Mouse (Mus musculus) neural tube, embryonic 14.5 days (tissue): Measurements from ENCODE around the gene 1700003E16Rik. TPM values are rescaled to one million over a fixed set of nuclear protein-coding genes. Genes with fewer than 3 reads are reported as not detected.

ENCODE experiments used
- ATAC-seq: fragments of 200-750 bp; cut with Nextera tagmentation; 2 replicates; pipeline ENCODE4 v1.8.0; 2017; ENCODE audit warnings: low read depth, mild to moderate bottlenecking, moderate TSS enrichment, moderate library complexity
- H3K27ac ChIP-seq: fragments of 300-500 bp; sonication (generic); 2 replicates; pipeline ENCODE4 v1.5.1; 2014; ENCODE audit warnings: low read depth, mild to moderate bottlenecking, control low read depth, low read length, moderate library complexity, mixed read lengths
- H3K27me3 ChIP-seq: fragments of 300-500 bp; sonication (generic); 2 replicates; pipeline ENCODE4 v1.6.1; 2014; ENCODE audit warnings: low read length; ENCODE audit not compliant: control insufficient read depth, insufficient read depth
- H3K36me3 ChIP-seq: fragments of 300-500 bp; sonication (generic); 2 replicates; pipeline ENCODE4 v1.6.1; 2014; ENCODE audit warnings: low read length, mixed read lengths; ENCODE audit not compliant: control insufficient read depth, insufficient read depth
- H3K4me1 ChIP-seq: fragments of 300-500 bp; sonication (generic); 2 replicates; pipeline ENCODE4 v1.6.1; 2014; ENCODE audit warnings: low read length; ENCODE audit not compliant: control insufficient read depth, insufficient read depth
- H3K4me2 ChIP-seq: fragments of 300-500 bp; sonication (generic); 2 replicates; pipeline ENCODE4 v1.6.1; 2014; ENCODE audit warnings: mild to moderate bottlenecking, low read depth, low read length, control low read depth
- H3K4me3 ChIP-seq: fragments of 300-500 bp; sonication (generic); 2 replicates; pipeline ENCODE4 v1.5.1; 2014; ENCODE audit warnings: low read depth, low read length, control low read depth, mixed read lengths
- H3K9ac ChIP-seq: fragments of 300-500 bp; sonication (generic); replicated peaks from 2 replicates; pipeline ENCODE4 v1.6.1; 2014; ENCODE audit warnings: low read depth, mild to moderate bottlenecking, control low read depth, low read length, mixed read lengths
- H3K9me3 ChIP-seq: fragments of 300-500 bp; sonication (generic); 2 replicates; pipeline ENCODE4 v1.6.1; 2016; ENCODE audit warnings: low read length; ENCODE audit not compliant: control insufficient read depth
- WGBS: fragments of 180-500 bp; shearing (Covaris S2); extraction: QIAGEN DNeasy Blood & Tissue Kit; methylation state at CpG from one replicate; pipeline ENCODE4 v1.1.7; 2014; 5-methylcytosine and 5-hydroxymethylcytosine counted together
- polyA plus RNA-seq: library from polyadenylated mRNA; unstranded; fragments of >200 nt; fragmentation: Nextera tagmentation; extraction: Ambion mirVana; gene quantifications from 2 replicates; pipeline ENCODE4 v1.2.1, GENCODE M21; 2014

The 1700003E16Rik gene
- polyA plus RNA-seq, 1 experiment from 2014 or later, result 7.8 TPM

DNA sequence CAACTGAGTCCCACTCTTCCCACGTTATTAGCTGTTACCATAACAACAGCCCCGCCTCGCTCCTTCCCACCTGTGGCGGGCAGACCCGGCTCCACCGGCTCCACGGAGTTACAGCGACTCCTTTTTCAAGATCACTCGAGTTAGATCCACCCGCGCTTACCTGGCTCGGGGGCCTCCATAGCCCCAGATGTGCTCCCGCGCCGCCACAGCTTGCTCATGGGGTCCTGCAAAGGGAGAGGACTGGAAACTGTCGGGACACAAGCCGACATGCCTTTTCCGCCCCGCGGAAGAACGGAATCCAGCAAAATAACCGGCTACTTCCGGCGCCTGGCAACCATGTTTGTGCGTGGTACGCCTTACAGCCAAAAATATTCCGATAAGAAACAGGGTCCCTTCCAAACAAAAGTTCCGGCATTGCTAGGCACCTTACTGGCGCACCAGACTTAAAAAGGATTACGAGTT lies 31.3 kb upstream of the 1700003E16Rik start:
- under 1% methylated on average over 30 of the region's 30 CpGs for WGBS

DNA sequence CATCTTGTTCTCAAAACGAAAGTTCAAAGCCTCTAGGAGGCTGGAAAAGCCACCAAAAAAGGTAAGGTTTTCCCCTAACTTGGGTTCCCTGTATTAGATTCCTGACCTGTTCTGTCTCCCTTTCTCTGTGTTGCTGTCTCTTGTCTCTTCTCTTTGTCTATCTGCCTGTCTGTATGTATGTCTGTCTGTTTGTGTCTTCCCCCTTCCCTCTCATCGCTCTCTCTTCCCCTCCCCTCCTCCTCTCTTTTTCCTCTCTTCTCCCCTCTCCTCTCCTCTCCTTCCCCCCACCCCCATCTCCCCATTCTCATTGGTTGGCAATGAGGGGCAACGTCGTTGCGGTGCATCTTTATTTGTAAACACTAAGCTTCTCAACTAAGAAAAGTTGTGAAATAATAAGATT lies 30.9 kb upstream of the 1700003E16Rik start, which contains the start of gene Ino80b:
Ino80b (minus strand) TSS at position 101 of the 400 bp plus-strand sequence.
- Histone ChIP-seq H3K27ac (peak within 1 kb of the TSS; percentile 46; the same call in 1 of the 2 replicates), H3K4me3 (peak within 1 kb of the TSS; percentile 68), H3K9ac (peak within 1 kb of the TSS; percentile 63), H3K27me3 (no peaks in the 10 kb centered on the region), H3K36me3 (no peaks in the 10 kb centered on the region), H3K4me1 (peaks cover 25% of the 10 kb centered on the region), H3K4me2 (peak within 1 kb of the TSS; percentile 83), H3K9me3 (no peaks in the 10 kb centered on the region)
- no peak for ATAC-seq
- 25% methylated on average over 5 of the region's 5 CpGs for WGBS

More for the DNA sequence above, 31.3 kb upstream of the 1700003E16Rik start:
- Histone ChIP-seq H3K9me3 (no peaks in the 10 kb centered on the region), H3K9ac (peak overlapping the region; percentile 63), H3K4me1 (peaks cover 29% of the 10 kb centered on the region), H3K4me3 (peak overlapping the region; percentile 68), H3K27me3 (no peaks in the 10 kb centered on the region), H3K36me3 (no peaks in the 10 kb centered on the region), H3K4me2 (peak overlapping the region; percentile 83), H3K27ac (peak overlapping the region; percentile 46; the same call in 1 of the 2 replicates)
- peak; percentile 12; the same call in 1 of the 2 replicates for ATAC-seq

DNA sequence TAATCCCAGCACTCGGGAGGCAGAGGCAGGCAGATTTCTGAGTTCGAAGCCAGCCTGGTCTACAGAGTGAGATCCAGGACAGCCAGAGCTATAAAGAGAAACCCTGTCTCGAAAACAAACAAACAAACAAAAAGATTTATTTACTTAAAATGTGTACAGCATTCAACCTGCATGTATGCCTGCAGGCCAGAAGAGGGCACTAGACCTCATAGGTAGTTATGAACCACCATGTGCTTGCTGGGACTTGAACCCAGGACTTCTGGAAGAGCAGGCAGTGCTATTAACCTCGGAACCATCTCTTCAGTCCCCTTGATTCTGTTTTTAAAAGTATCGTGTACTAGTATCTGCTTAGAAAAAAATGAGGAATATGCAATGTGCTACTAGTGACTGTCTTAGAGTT lies 28.8 kb upstream of the 1700003E16Rik start:
- Histone ChIP-seq H3K27ac (no peak overlapping the region), H3K4me3 (no peak overlapping the region), H3K27me3 (no peaks in the 10 kb centered on the region), H3K4me1 (peaks cover 21% of the 10 kb centered on the region), H3K36me3 (no peaks in the 10 kb centered on the region), H3K9ac (no peak overlapping the region), H3K9me3 (no peaks in the 10 kb centered on the region), H3K4me2 (no peak overlapping the region)
- ATAC-seq, result no peak
- WGBS, result 92% methylated on average over 5 of the region's 5 CpGs

DNA sequence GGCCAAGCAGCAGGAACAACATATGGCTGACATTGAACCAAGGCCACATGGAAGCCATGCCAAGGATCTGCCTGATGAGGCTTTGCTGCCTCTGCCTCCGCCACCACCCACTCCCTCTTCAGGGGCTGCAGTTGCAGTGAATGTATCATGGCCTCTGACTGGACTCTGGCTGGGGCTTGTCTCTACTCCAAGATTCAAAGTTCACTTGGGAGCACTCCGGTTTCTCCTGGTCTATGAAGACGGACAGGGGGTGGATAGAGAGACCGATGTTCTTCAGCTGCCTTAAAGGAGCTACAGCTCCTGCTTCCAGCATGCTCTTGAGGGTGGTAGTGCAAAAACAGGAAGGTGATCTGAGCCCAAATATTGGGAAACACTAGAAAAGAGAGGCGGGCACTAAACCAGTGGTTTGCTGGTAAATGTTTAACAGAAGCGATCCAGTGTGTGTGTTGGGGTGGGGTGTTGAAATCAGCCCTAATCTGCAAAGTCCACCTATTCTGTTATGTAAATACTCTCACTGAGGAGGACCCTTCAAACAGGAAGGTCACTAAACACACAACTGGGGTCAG lies 24.7 kb upstream of the 1700003E16Rik start:
- Histone ChIP-seq H3K9ac (no peak overlapping the region), H3K27me3 (no peaks in the 10 kb centered on the region), H3K4me2 (no peak overlapping the region), H3K9me3 (no peaks in the 10 kb centered on the region), H3K36me3 (no peaks in the 10 kb centered on the region), H3K4me3 (no peak overlapping the region), H3K4me1 (peaks cover 5% of the 10 kb centered on the region; the same call in 1 of the 2 replicates), H3K27ac (no peak overlapping the region)
- 83% methylated on average over 6 of the region's 6 CpGs for WGBS
- no peak for ATAC-seq

GRCm38 (mm10) chr6:83132176-83132919 lies 23.9 kb upstream of the 1700003E16Rik start:
- H3K4me1 ChIP-seq, result peaks cover 5% of the 10 kb centered on the region; the same call in 1 of the 2 replicates
- no peaks in the 10 kb centered on the region for H3K36me3 ChIP-seq
- no peak overlapping the region for H3K27ac ChIP-seq
- no peak overlapping the region for H3K4me2 ChIP-seq
- H3K27me3 ChIP-seq, result no peaks in the 10 kb centered on the region
- H3K4me3 ChIP-seq, result no peak overlapping the region
- no peak for ATAC-seq
- 85% methylated on average over 9 of the region's 9 CpGs for WGBS
- H3K9ac ChIP-seq, result no peak overlapping the region
- H3K9me3 ChIP-seq, result no peaks in the 10 kb centered on the region

- H3K27ac ChIP-seq, result no peak overlapping the region
- no peak for ATAC-seq
- no peak overlapping the region for H3K4me2 ChIP-seq
- no peak overlapping the region for H3K9ac ChIP-seq
- H3K27me3 ChIP-seq, result no peaks in the 10 kb centered on the region
- 77% methylated on average over 3 of the region's 3 CpGs for WGBS
- no peaks in the 10 kb centered on the region for H3K36me3 ChIP-seq
- H3K4me1 ChIP-seq, result peaks cover 5% of the 10 kb centered on the region; the same call in 1 of the 2 replicates
- H3K4me3 ChIP-seq, result no peak overlapping the region
- H3K9me3 ChIP-seq, result no peaks in the 10 kb centered on the region
These were observed 22.0 kb upstream of the 1700003E16Rik start for GRCm38 (mm10) chr6:83134226-83134625.

GRCm38 (mm10) chr6:83134951-83135513 lies 21.2 kb upstream of the 1700003E16Rik start, which contains the start of gene Rtkn:
Rtkn (plus strand) TSS chr6:83135463.
- Histone ChIP-seq H3K9ac (peak within 1 kb of the TSS; percentile 21; the same call in 1 of the 2 replicates), H3K27me3 (no peaks in the 10 kb centered on the region), H3K36me3 (no peaks in the 10 kb centered on the region)

DNA sequence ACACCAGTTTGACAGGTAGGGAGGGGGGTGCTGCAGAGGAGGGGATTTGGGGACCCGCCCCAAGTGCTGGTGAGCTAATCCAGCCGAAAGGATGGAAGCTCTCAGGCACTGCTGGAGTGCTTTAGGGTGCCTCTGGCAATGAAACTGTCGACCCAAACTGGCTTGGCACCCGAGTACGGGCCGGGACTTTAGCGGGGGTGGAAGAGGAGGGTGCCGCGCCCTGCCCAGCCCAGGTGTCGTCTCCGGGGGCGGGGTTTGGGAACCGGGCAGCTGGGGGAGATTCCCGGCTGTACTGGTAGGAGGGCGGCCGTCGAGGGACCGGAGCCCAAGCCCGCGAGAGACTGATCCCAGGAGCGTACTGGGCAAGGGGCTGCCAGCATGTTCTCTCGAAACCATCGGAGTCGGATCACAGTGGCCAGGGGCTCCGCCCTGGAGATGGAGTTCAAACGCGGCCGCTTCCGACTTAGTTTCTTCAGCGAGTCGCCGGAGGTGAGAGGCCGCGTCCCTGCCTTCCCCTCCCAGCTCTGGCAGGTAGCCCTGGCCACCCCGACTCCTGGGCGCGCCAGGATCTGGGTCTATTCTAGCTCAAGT lies 20.5 kb upstream of the 1700003E16Rik start:
- ATAC-seq, result no peak
- H3K27ac ChIP-seq, result no peak overlapping the region
- 6% methylated on average over 37 of the region's 37 CpGs for WGBS

More at GRCm38 (mm10) chr6:83134951-83135513, 21.2 kb upstream of the 1700003E16Rik start, which contains the start of gene Rtkn:
- 69% methylated on average over 7 of the region's 7 CpGs for WGBS
- peak within 1 kb of the TSS; percentile 50; the same call in 1 of the 2 replicates for H3K4me2 ChIP-seq
- ATAC-seq, result no peak
- H3K27ac ChIP-seq, result no peak within 1 kb of the TSS
- no peaks in the 10 kb centered on the region for H3K9me3 ChIP-seq
- H3K4me3 ChIP-seq, result peak within 1 kb of the TSS; percentile 7; the same call in 1 of the 2 replicates
- H3K4me1 ChIP-seq, result peaks cover 5% of the 10 kb centered on the region; the same call in 1 of the 2 replicates

More for the DNA sequence above, 20.5 kb upstream of the 1700003E16Rik start:
- H3K4me3 ChIP-seq, result peak overlapping the region; percentile 7; the same call in 1 of the 2 replicates
- H3K36me3 ChIP-seq, result no peaks in the 10 kb centered on the region
- peak overlapping the region; percentile 50; the same call in 1 of the 2 replicates for H3K4me2 ChIP-seq
- H3K4me1 ChIP-seq, result peaks cover 5% of the 10 kb centered on the region; the same call in 1 of the 2 replicates
- peak overlapping the region; percentile 21; the same call in 1 of the 2 replicates for H3K9ac ChIP-seq
- H3K9me3 ChIP-seq, result no peaks in the 10 kb centered on the region
- no peaks in the 10 kb centered on the region for H3K27me3 ChIP-seq
